Mouse (Mus musculus): ENCODE data around the gene Unc5c. TPM values are rescaled to one million over a fixed set of nuclear protein-coding genes. Genes with fewer than 3 reads are reported as not detected.

Gene Unc5c
- total and polyA plus RNA-seq, 2 experiments from 2014 or later, result 29.2 to 106 TPM

- Histone ChIP-seq H3K4me1 (ENCODE audit: insufficient read depth, low read length) (no peaks in the 10 kb centered on the region), H3K9ac (replicated peaks; ENCODE audit: low read length) (no peak overlapping the region), H3K27ac (no peak overlapping the region), H3K4me3 (ENCODE audit: low read length) (no peak overlapping the region), H3K27me3 (ENCODE audit: insufficient read depth, low read length) (no peaks in the 10 kb centered on the region), H3K36me3 (ENCODE audit: insufficient read depth, low read length) (no peaks in the 10 kb centered on the region), H3K4me2 (ENCODE audit: low read depth, low read length) (no peak overlapping the region), H3K9me3 (ENCODE audit: low read length) (no peaks in the 10 kb centered on the region)
- TF ChIP-seq CTCF (IDR thresholded peaks at IDR 0.05; ENCODE audit: low read depth), result no peak
- ATAC-seq (no peak), DNase-seq (ENCODE audit: low spot score) (no peak)
- 68% methylated on average over 5 of the region's 5 CpGs for WGBS
Measured at GRCm38 (mm10) chr3:141719050-141719449, 254.0 kb downstream of the Unc5c start.

- TF ChIP-seq CTCF (IDR thresholded peaks at IDR 0.05; ENCODE audit: low read depth), result no peak
- no peaks in the 10 kb centered on the region for H3K27me3 ChIP-seq (ENCODE audit: insufficient read depth, low read length)
- no peak overlapping the region for H3K27ac ChIP-seq
- no peaks in the 10 kb centered on the region for H3K36me3 ChIP-seq (ENCODE audit: insufficient read depth, low read length)
- ATAC-seq, result no peak
- 82% methylated on average over 2 of the region's 2 CpGs for WGBS
- no peaks in the 10 kb centered on the region for H3K9me3 ChIP-seq (ENCODE audit: low read length)
- H3K9ac ChIP-seq (replicated peaks; ENCODE audit: low read length), result no peak overlapping the region
- H3K4me3 ChIP-seq (ENCODE audit: low read length), result no peak overlapping the region
- H3K4me1 ChIP-seq (ENCODE audit: insufficient read depth, low read length), result no peaks in the 10 kb centered on the region
- no peak overlapping the region for H3K4me2 ChIP-seq (ENCODE audit: low read depth, low read length)
- DNase-seq (ENCODE audit: low spot score), result no peak
Measured at GRCm38 (mm10) chr3:141724499-141724898, 259.5 kb downstream of the Unc5c start.

- H3K36me3 ChIP-seq (ENCODE audit: insufficient read depth, low read length), result no peaks in the 10 kb centered on the region
- H3K27me3 ChIP-seq (ENCODE audit: insufficient read depth, low read length), result no peaks in the 10 kb centered on the region
- no peak overlapping the region for H3K9ac ChIP-seq (replicated peaks; ENCODE audit: low read length)
- H3K4me2 ChIP-seq (ENCODE audit: low read depth, low read length), result no peak overlapping the region
- DNase-seq (ENCODE audit: low spot score), result peak; percentile 57
- TF ChIP-seq CTCF (IDR thresholded peaks at IDR 0.05; ENCODE audit: low read depth), result no peak
- ATAC-seq, result no peak
- H3K27ac ChIP-seq, result no peak overlapping the region
- H3K4me3 ChIP-seq (ENCODE audit: low read length), result no peak overlapping the region
- H3K4me1 ChIP-seq (ENCODE audit: insufficient read depth, low read length), result no peaks in the 10 kb centered on the region
- H3K9me3 ChIP-seq (ENCODE audit: low read length), result no peaks in the 10 kb centered on the region
- 28% methylated on average over 1 of the region's 1 CpGs for WGBS
Measured at GRCm38 (mm10) chr3:141725432-141725831, 260.4 kb downstream of the Unc5c start.

- H3K9me3 ChIP-seq (ENCODE audit: low read length), result no peaks in the 10 kb centered on the region
- no peaks in the 10 kb centered on the region for H3K4me1 ChIP-seq (ENCODE audit: insufficient read depth, low read length)
- DNase-seq (ENCODE audit: low spot score) (no peak), ATAC-seq (no peak)
- H3K36me3 ChIP-seq (ENCODE audit: insufficient read depth, low read length), result no peaks in the 10 kb centered on the region
- no peaks in the 10 kb centered on the region for H3K27me3 ChIP-seq (ENCODE audit: insufficient read depth, low read length)
- WGBS, result 71% methylated on average over 6 of the region's 6 CpGs
- no peak overlapping the region for H3K27ac ChIP-seq
- H3K4me2 ChIP-seq (ENCODE audit: low read depth, low read length), result no peak overlapping the region
- H3K4me3 ChIP-seq (ENCODE audit: low read length), result no peak overlapping the region
- no peak for TF ChIP-seq CTCF (IDR thresholded peaks at IDR 0.05; ENCODE audit: low read depth)
- H3K9ac ChIP-seq (replicated peaks; ENCODE audit: low read length), result no peak overlapping the region
Measured at GRCm38 (mm10) chr3:141733844-141734243, 268.8 kb downstream of the Unc5c start.

- DNase-seq (ENCODE audit: low spot score) (no peak), ATAC-seq (no peak)
- TF ChIP-seq CTCF (IDR thresholded peaks at IDR 0.05; ENCODE audit: low read depth), result no peak
- no peaks in the 10 kb centered on the region for H3K27me3 ChIP-seq (ENCODE audit: insufficient read depth, low read length)
- H3K36me3 ChIP-seq (ENCODE audit: insufficient read depth, low read length), result no peaks in the 10 kb centered on the region
- H3K27ac ChIP-seq, result no peak overlapping the region
- H3K4me1 ChIP-seq (ENCODE audit: insufficient read depth, low read length), result no peaks in the 10 kb centered on the region
- H3K4me2 ChIP-seq (ENCODE audit: low read depth, low read length), result no peak overlapping the region
- no peaks in the 10 kb centered on the region for H3K9me3 ChIP-seq (ENCODE audit: low read length)
- no peak overlapping the region for H3K9ac ChIP-seq (replicated peaks; ENCODE audit: low read length)
- H3K4me3 ChIP-seq (ENCODE audit: low read length), result no peak overlapping the region
Measured at GRCm38 (mm10) chr3:141735285-141735684, 270.3 kb downstream of the Unc5c start.

- no peak overlapping the region for H3K27ac ChIP-seq
- no peaks in the 10 kb centered on the region for H3K9me3 ChIP-seq (ENCODE audit: low read length)
- H3K4me2 ChIP-seq (ENCODE audit: low read depth, low read length), result no peak overlapping the region
- ATAC-seq, result no peak
- no peaks in the 10 kb centered on the region for H3K27me3 ChIP-seq (ENCODE audit: insufficient read depth, low read length)
- H3K9ac ChIP-seq (replicated peaks; ENCODE audit: low read length), result no peak overlapping the region
- H3K4me1 ChIP-seq (ENCODE audit: insufficient read depth, low read length), result no peaks in the 10 kb centered on the region
- no peak for TF ChIP-seq CTCF (IDR thresholded peaks at IDR 0.05; ENCODE audit: low read depth)
- H3K4me3 ChIP-seq (ENCODE audit: low read length), result no peak overlapping the region
- no peaks in the 10 kb centered on the region for H3K36me3 ChIP-seq (ENCODE audit: insufficient read depth, low read length)
- no peak for DNase-seq (ENCODE audit: low spot score)
Measured at GRCm38 (mm10) chr3:141745322-141745721, 280.3 kb downstream of the Unc5c start.

GRCm38 (mm10) chr3:141748694-141749381 is 283.8 kb downstream of the Unc5c start:
- no peak for ATAC-seq
- no peak for TF ChIP-seq CTCF (IDR thresholded peaks at IDR 0.05; ENCODE audit: low read depth)
- no peaks in the 10 kb centered on the region for H3K27me3 ChIP-seq (ENCODE audit: insufficient read depth, low read length)

More at GRCm38 (mm10) chr3:141748694-141749381, 283.8 kb downstream of the Unc5c start:
- Histone ChIP-seq H3K4me1 (ENCODE audit: insufficient read depth, low read length) (no peaks in the 10 kb centered on the region), H3K9me3 (ENCODE audit: low read length) (no peaks in the 10 kb centered on the region), H3K4me2 (ENCODE audit: low read depth, low read length) (no peak overlapping the region), H3K4me3 (ENCODE audit: low read length) (no peak overlapping the region), H3K9ac (replicated peaks; ENCODE audit: low read length) (no peak overlapping the region), H3K36me3 (ENCODE audit: insufficient read depth, low read length) (no peaks in the 10 kb centered on the region), H3K27ac (no peak overlapping the region)
- WGBS, result 92% methylated on average over 4 of the region's 4 CpGs
- DNase-seq (ENCODE audit: low spot score), result no peak
